14 mouse cellular contexts compared by ENCODE assay signal in genomic region chr14:62778095-62778494, GRCm38 (mm10).
"Had no signal": no experiment of that assay in that cellular context is flagged by ENCODE, and none has a peak within 500 bp of the region (broad histone marks: within the 10 kb centered on the region; RNA-seq: fewer than 3 reads in every experiment).

No protein-coding gene starts in this region.

- H3K4me1 ChIP-seq: limb, embryonic 15.5 days; midbrain, embryonic 13.5 days; stomach, embryonic 15.5 days had no signal

- DNase-seq: kidney, postnatal 10 days; kidney, postnatal 4 days; lung, embryonic 14.5 days; lung, postnatal 10 days; lung, postnatal 4 days; right cerebral cortex, postnatal 14 days; thymus, adult 2 months; thymus, postnatal 25 days had no signal

- H3K27ac ChIP-seq: layer of hippocampus, adult 2 months; left cerebral cortex, adult 2 months; limb, embryonic 15.5 days; liver, embryonic 12.5 days; midbrain, embryonic 13.5 days; stomach, embryonic 15.5 days had no signal

- H3K36me3 ChIP-seq: limb, embryonic 15.5 days; liver, embryonic 12.5 days; midbrain, embryonic 13.5 days; stomach, embryonic 15.5 days had no signal

- H3K4me3 ChIP-seq: layer of hippocampus, adult 2 months; left cerebral cortex, adult 2 months; limb, embryonic 15.5 days; liver, embryonic 12.5 days; midbrain, embryonic 13.5 days; stomach, embryonic 15.5 days had no signal
